Mouse (Mus musculus) midbrain, embryonic 11.5 days (tissue): ENCODE data around the gene Trabd. TPM values are rescaled to one million over a fixed set of nuclear protein-coding genes. Genes with fewer than 3 reads are reported as not detected.

Source experiments
- ATAC-seq: fragments of 200-750 bp; cut with Nextera tagmentation; 2 replicates; pipeline ENCODE4 v1.8.0; 2017; ENCODE audit warnings: moderate TSS enrichment, moderate library complexity; ENCODE audit not compliant: low FRiP score
- DNase-seq: peaks from one replicate; pipeline ENCODE4 v3.0.0; 2015; ENCODE audit warnings: low spot score; ENCODE audit errors: missing footprints
- H3K27ac ChIP-seq: fragments of 300-500 bp; sonication (generic); 2 replicates; pipeline ENCODE4 v1.5.1; 2014; ENCODE audit warnings: low read depth, low read length
- H3K27me3 ChIP-seq: fragments of 300-500 bp; sonication (generic); 2 replicates; pipeline ENCODE4 v1.6.1; 2014; ENCODE audit warnings: mild to moderate bottlenecking, low read length, moderate library complexity, mixed read lengths; ENCODE audit not compliant: control insufficient read depth, insufficient read depth
- H3K36me3 ChIP-seq: fragments of 300-500 bp; sonication (generic); 2 replicates; pipeline ENCODE4 v1.6.1; 2014; ENCODE audit warnings: mild to moderate bottlenecking, low read length, moderate library complexity, mixed read lengths; ENCODE audit not compliant: control insufficient read depth, insufficient read depth
- H3K4me1 ChIP-seq: fragments of 300-500 bp; sonication (generic); 2 replicates; pipeline ENCODE4 v1.6.1; 2014; ENCODE audit warnings: low read length; ENCODE audit not compliant: control insufficient read depth, insufficient read depth
- H3K4me2 ChIP-seq: fragments of 300-500 bp; sonication (generic); 2 replicates; pipeline ENCODE4 v1.6.1; 2014; ENCODE audit warnings: mild to moderate bottlenecking, moderate library complexity
- H3K4me3 ChIP-seq: fragments of 300-500 bp; sonication (generic); 2 replicates; pipeline ENCODE4 v1.5.1; 2014; ENCODE audit warnings: low read depth, low read length
- H3K9ac ChIP-seq: fragments of 300-500 bp; sonication (generic); 2 replicates; pipeline ENCODE4 v1.6.1; 2014; ENCODE audit warnings: low read length
- H3K9me3 ChIP-seq: fragments of 300-500 bp; sonication (generic); 2 replicates; pipeline ENCODE4 v1.6.1; 2016; ENCODE audit warnings: low read length; ENCODE audit not compliant: control insufficient read depth
- WGBS: fragments of 180-500 bp; shearing (Covaris S2); extraction: QIAGEN DNeasy Blood & Tissue Kit; methylation state at CpG from one replicate; pipeline ENCODE4 v1.1.7; 2014; 5-methylcytosine and 5-hydroxymethylcytosine counted together
- polyA plus RNA-seq: library from polyadenylated mRNA; unstranded; fragments of >200 nt; fragmentation: Nextera tagmentation; extraction: Ambion mirVana; gene quantifications from 2 replicates; pipeline ENCODE4 v1.2.1, GENCODE M21; 2014

The Trabd gene
- polyA plus RNA-seq, 1 experiment from 2014 or later, result 43.2 TPM

- Histone ChIP-seq H3K27me3 (no peaks in the 10 kb centered on the region), H3K9me3 (no peaks in the 10 kb centered on the region), H3K9ac (no peak overlapping the region), H3K4me3 (no peak overlapping the region), H3K27ac (no peak overlapping the region), H3K36me3 (peaks cover 17% of the 10 kb centered on the region), H3K4me2 (no peak overlapping the region), H3K4me1 (peaks cover 10% of the 10 kb centered on the region)
- DNase-seq (no peak), ATAC-seq (no peak)
- WGBS, result 88% methylated on average over 4 of the region's 4 CpGs
Measured at GRCm38 (mm10) chr15:89090662-89091061, 15.7 kb downstream of the Trabd start.

- WGBS, result 87% methylated on average over 5 of the region's 5 CpGs
- DNase-seq, result no peak
- Histone ChIP-seq H3K36me3 (peaks cover 21% of the 10 kb centered on the region), H3K27me3 (no peaks in the 10 kb centered on the region), H3K27ac (no peak overlapping the region), H3K9me3 (no peaks in the 10 kb centered on the region), H3K4me2 (no peak overlapping the region), H3K9ac (no peak overlapping the region), H3K4me1 (peaks cover 10% of the 10 kb centered on the region), H3K4me3 (no peak overlapping the region)
- ATAC-seq, result no peak
Measured at GRCm38 (mm10) chr15:89092181-89092580, 17.3 kb downstream of the Trabd start.

- Histone ChIP-seq H3K27me3 (no peaks in the 10 kb centered on the region), H3K4me3 (no peak overlapping the region), H3K9ac (no peak overlapping the region), H3K4me1 (no peaks in the 10 kb centered on the region), H3K27ac (no peak overlapping the region), H3K9me3 (no peaks in the 10 kb centered on the region), H3K4me2 (no peak overlapping the region), H3K36me3 (peaks cover 57% of the 10 kb centered on the region)
- WGBS, result 91% methylated on average over 5 of the region's 5 CpGs
- no peak for DNase-seq
- no peak for ATAC-seq
Measured at GRCm38 (mm10) chr15:89097450-89097849, 22.5 kb downstream of the Trabd start.

GRCm38 (mm10) chr15:89098616-89099015 lies 23.7 kb downstream of the Trabd start:
- Histone ChIP-seq H3K27me3 (no peaks in the 10 kb centered on the region), H3K4me1 (no peaks in the 10 kb centered on the region), H3K9me3 (no peaks in the 10 kb centered on the region), H3K4me3 (no peak overlapping the region), H3K4me2 (no peak overlapping the region), H3K9ac (no peak overlapping the region), H3K27ac (no peak overlapping the region), H3K36me3 (peaks cover 55% of the 10 kb centered on the region)
- DNase-seq, result no peak
- 89% methylated on average over 7 of the region's 7 CpGs for WGBS
- ATAC-seq, result no peak

- Histone ChIP-seq H3K4me2 (no peak overlapping the region), H3K4me3 (no peak overlapping the region), H3K4me1 (no peaks in the 10 kb centered on the region), H3K9ac (no peak overlapping the region), H3K36me3 (peaks cover 57% of the 10 kb centered on the region), H3K27me3 (no peaks in the 10 kb centered on the region), H3K27ac (no peak overlapping the region), H3K9me3 (no peaks in the 10 kb centered on the region)
- DNase-seq (no peak), ATAC-seq (no peak)
- WGBS, result 94% methylated on average over 12 of the region's 12 CpGs
Measured at GRCm38 (mm10) chr15:89100823-89101222, 25.9 kb downstream of the Trabd start.

GRCm38 (mm10) chr15:89102646-89103045 lies 27.7 kb downstream of the Trabd start:
- Histone ChIP-seq H3K4me3 (no peak overlapping the region), H3K27ac (no peak overlapping the region), H3K4me2 (no peak overlapping the region), H3K4me1 (no peaks in the 10 kb centered on the region), H3K36me3 (peaks cover 51% of the 10 kb centered on the region), H3K27me3 (no peaks in the 10 kb centered on the region), H3K9me3 (no peaks in the 10 kb centered on the region), H3K9ac (no peak overlapping the region)
- DNase-seq (no peak), ATAC-seq (no peak)
- 45% methylated on average over 5 of the region's 5 CpGs for WGBS

GRCm38 (mm10) chr15:89103921-89104320 lies 29.0 kb downstream of the Trabd start:
- no peak overlapping the region for H3K4me2 ChIP-seq
- H3K36me3 ChIP-seq, result peaks cover 49% of the 10 kb centered on the region
- H3K9ac ChIP-seq, result no peak overlapping the region
- H3K4me1 ChIP-seq, result no peaks in the 10 kb centered on the region
- DNase-seq (no peak), ATAC-seq (no peak)
- H3K27ac ChIP-seq, result no peak overlapping the region
- WGBS, result 89% methylated on average over 10 of the region's 10 CpGs
- H3K27me3 ChIP-seq, result no peaks in the 10 kb centered on the region
- no peak overlapping the region for H3K4me3 ChIP-seq
- no peaks in the 10 kb centered on the region for H3K9me3 ChIP-seq

GRCm38 (mm10) chr15:89104425-89104824 lies 29.5 kb downstream of the Trabd start:
- Histone ChIP-seq H3K4me2 (no peak overlapping the region), H3K4me3 (no peak overlapping the region), H3K9ac (no peak overlapping the region), H3K27me3 (no peaks in the 10 kb centered on the region), H3K27ac (no peak overlapping the region), H3K9me3 (no peaks in the 10 kb centered on the region), H3K4me1 (no peaks in the 10 kb centered on the region), H3K36me3 (peaks cover 48% of the 10 kb centered on the region)
- ATAC-seq (no peak), DNase-seq (no peak)
- WGBS, result 93% methylated on average over 8 of the region's 8 CpGs

- no peak overlapping the region for H3K9ac ChIP-seq
- no peaks in the 10 kb centered on the region for H3K4me1 ChIP-seq
- 95% methylated on average over 13 of the region's 13 CpGs for WGBS
- no peak overlapping the region for H3K4me3 ChIP-seq
- ATAC-seq (no peak), DNase-seq (no peak)
- peaks cover 40% of the 10 kb centered on the region for H3K36me3 ChIP-seq
- no peak overlapping the region for H3K27ac ChIP-seq
- H3K4me2 ChIP-seq, result no peak overlapping the region
- H3K9me3 ChIP-seq, result no peaks in the 10 kb centered on the region
- H3K27me3 ChIP-seq, result no peaks in the 10 kb centered on the region
Measured at GRCm38 (mm10) chr15:89106073-89106472, 31.1 kb downstream of the Trabd start.

- no peak overlapping the region for H3K27ac ChIP-seq
- H3K4me1 ChIP-seq, result no peaks in the 10 kb centered on the region
- no peak overlapping the region for H3K9ac ChIP-seq
- H3K4me2 ChIP-seq, result no peak overlapping the region
- 88% methylated on average over 1 of the region's 1 CpGs for WGBS
- H3K27me3 ChIP-seq, result no peaks in the 10 kb centered on the region
- H3K4me3 ChIP-seq, result no peak overlapping the region
- no peaks in the 10 kb centered on the region for H3K9me3 ChIP-seq
- DNase-seq, result no peak
- no peak for ATAC-seq
- H3K36me3 ChIP-seq, result peaks cover 34% of the 10 kb centered on the region
Measured at GRCm38 (mm10) chr15:89106976-89107375, 32.1 kb downstream of the Trabd start.
